Mouse (Mus musculus): ENCODE measurements around the gene Tube1.

Gene Tube1

DNA sequence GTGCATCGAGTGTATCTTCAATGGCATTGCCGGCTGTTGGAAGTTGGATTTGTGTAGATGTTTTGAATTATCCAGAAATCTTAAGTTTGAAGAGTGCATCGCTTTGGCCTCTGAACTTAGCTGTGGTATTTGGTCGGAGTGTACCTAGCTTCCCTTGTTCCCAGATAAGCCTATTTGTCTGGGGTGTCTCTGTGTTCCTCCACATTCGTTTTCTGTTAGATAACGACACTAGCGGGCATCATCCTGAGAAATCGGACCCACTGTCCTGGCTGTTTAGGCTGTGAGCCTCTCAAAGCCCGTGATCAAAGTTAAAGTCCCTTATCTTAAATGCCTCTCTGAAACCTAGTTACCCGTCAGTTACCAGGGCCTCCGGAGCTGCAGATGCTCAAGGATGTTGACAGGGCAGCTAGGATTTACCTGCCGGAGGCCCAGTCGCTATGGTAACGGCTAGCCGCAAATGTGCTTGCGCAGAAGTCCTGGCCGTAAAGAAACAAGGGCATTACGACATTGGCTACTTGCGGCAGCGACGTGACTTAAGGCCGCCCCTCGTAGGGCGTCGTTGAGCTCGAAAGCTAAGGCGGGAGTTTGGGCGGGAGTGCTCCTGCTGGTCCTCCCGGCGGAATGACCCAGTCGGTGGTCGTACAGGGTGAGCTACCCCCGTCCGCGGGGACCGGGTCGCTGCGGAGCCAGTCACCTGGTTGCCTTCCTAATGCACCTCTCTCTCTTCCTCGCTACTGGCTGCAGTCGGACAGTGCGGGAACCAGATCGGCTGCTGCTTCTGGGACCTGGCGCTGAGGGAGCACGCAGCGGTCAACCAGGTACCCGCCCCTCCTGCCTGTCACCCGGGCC, at the start of gene Tube1, which contains the start of gene Fam229b:
Tube1 (plus strand) TSS at position 515 of the 849 bp plus-strand sequence.
Fam229b (minus strand) TSS at position 453 of the 849 bp plus-strand sequence.
- in situ Hi-C loops (cut with MboI, MseI), result no loop called here

DNA sequence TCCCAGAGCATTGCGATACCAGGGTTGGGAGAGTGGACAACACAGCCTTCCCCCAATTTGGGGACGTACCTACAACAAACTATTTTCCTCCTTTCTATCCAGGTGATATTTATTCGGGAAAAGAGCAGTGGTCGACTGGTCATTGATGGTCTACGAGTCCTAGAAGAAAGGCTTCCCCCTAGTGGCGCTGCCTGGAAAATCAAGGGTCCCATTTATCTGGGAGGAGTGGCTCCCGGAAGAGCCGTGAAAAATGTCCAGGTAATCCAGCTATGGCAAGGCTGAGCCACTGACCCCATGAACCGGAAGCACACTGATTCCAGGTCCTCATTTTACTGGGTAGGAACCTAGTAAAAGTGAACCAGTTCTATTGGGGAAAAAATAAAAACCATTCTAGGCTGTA, 36.8 kb upstream of the Tube1 start:
- in situ Hi-C loops (cut with MboI, MseI), result no loop called here

DNA sequence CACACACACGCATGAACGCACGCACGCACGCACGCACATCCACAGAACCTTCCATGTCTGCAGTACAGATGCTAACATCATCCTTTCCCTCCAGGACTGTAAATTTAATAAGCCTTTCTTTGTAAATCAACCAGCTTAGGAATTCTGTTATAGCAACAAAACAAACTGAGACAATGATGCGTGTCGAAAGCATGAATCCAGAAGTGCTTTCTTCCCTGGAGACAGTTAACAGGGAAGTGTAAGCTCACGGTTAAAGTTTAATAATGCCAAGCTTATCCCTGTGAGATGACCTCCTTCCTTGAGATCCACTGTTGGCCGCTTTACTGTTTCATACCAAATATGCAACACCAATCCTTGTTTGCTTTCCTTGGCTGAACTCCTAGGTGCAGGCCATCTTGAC, 35.0 kb upstream of the Tube1 start:
- in situ Hi-C loops (cut with MboI, MseI), result no loop called here

DNA sequence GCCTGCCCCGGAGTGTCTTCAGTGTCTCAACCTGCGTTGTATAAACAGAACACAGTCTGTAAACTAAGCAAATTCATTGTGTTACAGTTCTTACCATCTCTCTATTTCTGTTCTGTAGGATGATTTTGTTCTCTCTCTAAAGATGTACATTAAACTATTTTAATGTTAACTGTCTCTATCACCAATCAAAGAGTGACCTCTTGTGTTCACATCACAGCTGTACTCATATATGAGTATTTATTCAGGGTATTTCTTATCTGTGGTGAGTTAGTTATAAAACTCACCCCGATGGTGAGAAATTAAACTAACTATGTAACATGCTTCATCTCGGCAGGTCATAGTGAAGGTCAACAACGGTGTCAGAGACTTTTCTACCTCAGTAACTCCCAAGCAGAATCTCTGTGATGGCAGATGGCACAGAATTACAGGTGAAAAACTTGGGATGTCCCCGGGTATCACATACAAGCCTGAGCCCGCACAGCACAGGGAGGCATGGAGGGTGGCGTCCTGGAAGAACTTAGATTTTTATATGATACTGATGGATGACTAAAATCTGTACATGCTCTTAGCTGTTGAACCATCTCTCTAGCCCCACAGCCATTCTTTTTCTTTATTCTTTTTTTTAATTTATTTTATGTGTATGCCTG, 28.9 kb upstream of the Tube1 start:
- in situ Hi-C loops (cut with MboI, MseI), result no loop called here

DNA sequence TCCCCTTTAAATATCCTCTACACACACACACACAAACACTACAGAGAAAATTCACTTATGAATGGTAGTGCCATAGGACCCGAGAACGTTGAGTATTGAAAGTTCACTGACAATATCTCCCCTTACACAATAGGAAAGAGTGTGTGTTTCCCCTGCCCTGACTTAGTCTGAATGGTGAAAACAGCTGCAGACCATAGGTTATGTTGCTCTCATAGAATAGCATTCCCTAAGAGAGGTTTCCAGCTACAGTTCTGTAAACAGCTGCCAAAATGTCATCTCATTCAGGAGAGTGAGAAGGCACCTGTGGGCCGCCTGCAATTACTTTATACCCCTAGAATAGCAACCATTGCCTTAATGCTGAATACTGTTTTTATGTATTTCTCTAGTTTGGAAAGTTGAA, 27.4 kb upstream of the Tube1 start:
- in situ Hi-C loops (cut with MboI, MseI), result no loop called here

DNA sequence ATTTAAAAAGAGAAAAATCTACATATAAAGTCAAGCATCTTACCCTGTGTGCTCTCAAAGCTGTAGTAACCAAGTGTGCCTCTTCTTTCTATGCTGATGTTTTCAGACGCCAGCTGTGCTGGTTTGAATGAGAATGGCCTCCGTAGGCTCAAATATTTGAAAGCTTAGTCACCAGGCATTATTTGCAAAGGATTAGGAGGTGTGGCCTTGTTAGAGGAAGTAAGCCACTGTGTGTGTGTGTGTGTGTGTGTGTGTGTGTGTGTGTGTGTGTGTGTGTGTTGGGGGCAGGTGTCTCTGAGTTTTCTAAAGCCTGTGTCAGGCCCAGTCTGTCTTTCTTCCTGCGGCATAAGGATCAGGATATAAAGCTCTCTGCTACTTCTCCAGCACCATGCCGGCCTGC, 26.8 kb upstream of the Tube1 start:
- in situ Hi-C loops (cut with MboI, MseI), result no loop called here

DNA sequence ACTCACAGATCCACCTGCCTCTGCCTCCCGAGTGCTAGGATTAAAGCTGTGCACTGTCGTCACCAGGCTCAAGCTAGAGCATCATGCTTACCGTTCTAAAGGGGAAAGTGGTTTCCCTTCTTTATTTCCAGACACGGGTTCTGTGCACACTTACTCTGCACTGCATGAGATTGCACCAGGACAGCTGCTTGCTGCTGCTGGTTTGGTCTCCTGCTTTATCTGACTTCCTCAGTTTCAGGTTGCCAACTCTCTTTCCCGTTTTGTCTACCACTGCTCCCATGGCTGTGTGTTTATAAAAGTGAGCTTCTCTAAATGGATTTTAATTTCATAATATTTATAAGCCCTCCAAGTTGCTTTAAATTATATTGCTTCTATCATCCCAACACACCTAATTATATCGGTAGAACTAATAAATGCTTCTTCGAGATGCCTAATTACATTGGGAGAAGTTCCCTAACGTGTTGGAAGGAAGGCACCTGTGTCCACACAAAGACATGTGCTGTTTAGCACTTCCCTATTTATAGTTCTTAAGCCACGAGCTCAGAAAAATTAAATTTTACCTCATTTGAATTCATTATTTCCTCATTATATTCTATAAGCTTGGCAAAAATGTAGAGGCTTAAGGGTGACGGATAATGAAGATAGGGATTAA, 24.8 kb upstream of the Tube1 start:
- in situ Hi-C loops (cut with MboI, MseI), result no loop called here

DNA sequence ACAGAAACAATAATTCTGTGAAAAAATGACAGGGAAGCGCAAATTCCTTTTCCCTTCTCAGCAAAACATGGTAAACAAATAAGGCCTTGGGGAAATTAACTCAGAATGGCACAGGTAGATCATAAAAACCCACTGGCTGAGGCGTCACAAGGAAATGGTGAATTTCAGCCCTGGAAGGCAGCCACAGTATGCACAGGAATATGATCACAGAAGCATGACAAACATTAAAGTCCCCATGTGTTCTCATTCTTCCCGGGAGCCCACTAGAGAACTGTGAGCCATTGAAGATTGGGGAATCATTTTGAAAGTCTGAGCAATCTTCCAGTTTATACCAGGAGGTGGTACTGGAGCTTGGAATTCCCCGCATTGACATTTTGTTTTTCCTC, 24.3 kb upstream of the Tube1 start:
- in situ Hi-C loops (cut with MboI, MseI), result no loop called here

DNA sequence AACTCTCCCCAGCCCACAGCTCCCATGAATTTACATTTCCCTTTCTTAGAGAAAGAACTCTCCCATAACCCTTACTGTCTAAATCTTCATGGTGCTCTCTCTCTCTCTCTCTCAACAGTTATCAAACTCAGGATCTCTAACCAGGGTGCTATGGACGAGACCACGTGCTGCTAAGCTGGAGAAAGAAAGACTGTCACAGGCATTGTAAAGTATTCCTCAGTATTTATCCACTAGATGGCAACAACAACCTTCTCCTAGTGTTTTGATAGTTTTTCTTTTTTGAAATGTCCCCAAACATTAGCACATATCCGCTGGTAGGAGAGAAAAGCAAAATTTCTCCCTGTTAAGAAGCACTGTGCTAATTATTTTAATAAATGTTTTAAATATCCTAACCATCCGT, 12.4 kb upstream of the Tube1 start:
- in situ Hi-C loops (cut with MboI, MseI), result no loop called here

DNA sequence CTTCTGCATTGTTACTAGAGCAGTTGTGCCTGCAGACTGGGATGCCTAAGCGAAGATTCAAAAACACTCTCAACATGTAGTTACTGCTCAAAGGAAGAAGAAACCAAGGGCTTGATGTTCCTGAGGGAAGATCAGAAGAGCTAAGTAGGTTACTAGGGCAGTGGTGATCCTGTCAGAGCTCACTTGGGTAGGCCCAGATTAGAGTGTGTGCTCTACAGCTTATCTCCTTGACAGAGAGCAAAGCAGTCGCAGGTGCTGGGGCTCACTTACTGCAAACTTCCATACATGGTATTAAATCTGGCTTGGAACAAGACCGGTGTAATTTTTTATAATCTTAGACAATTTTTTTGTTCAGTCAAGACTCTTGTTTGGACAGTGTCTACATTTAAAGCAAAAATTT, 4.0 kb downstream of the Tube1 start:
- in situ Hi-C loops (cut with MboI, MseI), result no loop called here

DNA sequence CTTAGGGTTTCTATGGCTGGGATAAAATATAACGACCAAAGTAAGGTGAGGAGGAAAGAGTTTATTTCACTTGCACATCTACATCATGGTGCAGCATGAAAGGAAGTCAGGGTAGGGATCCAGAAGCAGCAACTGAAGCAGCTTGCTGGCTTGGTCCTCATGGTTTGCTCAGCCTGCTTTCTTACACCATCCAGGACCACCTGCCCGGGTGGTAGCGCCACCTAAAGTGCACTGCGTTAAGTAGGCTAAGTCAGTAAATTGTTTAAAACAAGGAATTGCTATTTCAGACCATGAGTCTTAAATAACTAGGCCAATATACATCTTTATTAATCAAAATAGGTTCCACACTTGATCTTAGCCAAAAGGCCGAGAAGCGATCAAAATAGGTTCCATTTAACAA, 5.0 kb downstream of the Tube1 start:
- in situ Hi-C loops (cut with MboI, MseI), result no loop called here

DNA sequence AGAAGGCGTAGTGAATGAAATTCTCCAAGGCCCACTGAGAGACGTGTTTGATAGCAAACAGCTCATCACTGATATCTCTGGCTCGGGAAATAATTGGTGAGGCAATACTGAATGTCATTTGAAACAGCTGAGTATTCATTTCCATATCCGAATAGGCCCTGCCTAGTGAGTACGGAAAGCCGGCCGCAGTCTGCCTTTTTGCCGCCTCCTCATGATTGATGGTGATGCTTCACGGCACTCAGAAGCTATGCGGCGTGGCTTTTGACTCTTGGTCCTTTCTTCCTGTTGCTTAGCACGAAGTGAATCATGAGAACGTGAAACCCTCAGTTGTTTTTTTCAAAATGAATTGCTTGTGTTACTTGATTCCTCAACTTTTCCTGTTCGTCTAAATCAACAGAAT, 7.1 kb downstream of the Tube1 start:
- in situ Hi-C loops (cut with MboI, MseI), result no loop called here

DNA sequence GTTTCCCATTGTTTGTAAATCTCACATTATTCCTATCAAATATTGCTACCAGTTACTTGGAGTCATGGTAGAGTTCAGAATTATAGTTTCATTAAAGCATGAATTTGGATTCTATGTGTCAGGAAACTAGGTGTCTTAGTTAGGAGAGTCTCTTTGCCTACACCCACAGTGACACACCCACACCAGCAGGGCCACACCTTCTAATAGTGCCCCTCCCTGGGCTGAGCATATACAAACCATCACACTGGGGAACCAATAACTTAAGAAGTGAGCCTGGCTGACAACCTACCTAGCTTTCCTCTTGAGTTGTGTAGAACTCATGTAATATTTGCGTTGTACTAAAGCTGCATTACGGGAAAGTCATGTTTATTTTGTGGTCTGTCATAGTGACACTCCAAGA, 7.6 kb downstream of the Tube1 start:
- in situ Hi-C loops (cut with MboI, MseI), result no loop called here

DNA sequence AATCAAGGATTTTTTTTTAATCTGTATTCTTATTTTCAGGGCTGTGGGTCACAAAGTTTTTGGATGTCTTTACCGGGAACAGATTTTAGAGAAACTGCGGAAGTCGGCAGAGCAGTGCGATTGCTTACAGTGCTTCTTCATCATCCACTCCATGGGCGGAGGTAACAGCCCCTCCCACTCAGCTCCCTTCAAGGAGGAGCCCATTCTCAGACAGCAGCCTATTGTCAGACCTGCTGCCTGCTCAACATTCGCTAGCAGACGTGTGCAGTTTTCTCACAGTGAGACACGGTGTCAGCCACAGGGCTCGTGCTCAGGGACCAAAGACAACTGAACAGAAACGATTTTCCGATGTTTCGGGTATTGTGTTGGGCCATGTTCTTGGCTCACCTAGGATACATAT, 8.4 kb downstream of the Tube1 start:
- in situ Hi-C loops (cut with MboI, MseI), result no loop called here

DNA sequence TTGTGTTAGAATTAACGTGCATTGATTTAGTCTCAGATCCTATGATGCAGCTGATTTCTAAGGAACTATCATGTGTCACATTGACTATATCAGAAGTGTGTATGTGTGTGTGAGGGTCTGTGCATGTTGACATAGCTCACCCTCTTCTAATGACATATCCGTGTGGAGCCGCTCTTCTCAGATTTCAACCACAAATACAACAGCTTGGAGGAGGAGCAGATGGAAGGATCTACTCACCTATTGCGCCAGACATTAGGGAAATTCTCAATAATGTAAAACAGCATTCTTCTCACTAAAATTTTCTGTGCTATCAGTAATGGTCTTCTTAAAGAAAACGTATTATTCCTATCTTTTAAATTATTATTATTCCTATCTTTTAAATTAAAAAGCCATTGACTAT, 22.9 kb downstream of the Tube1 start:
- in situ Hi-C loops (cut with MboI, MseI), result loop anchor here (25.0 kb wide), 1 partner anchor 1056 kb away; no protein-coding TSS in a partner anchor

DNA sequence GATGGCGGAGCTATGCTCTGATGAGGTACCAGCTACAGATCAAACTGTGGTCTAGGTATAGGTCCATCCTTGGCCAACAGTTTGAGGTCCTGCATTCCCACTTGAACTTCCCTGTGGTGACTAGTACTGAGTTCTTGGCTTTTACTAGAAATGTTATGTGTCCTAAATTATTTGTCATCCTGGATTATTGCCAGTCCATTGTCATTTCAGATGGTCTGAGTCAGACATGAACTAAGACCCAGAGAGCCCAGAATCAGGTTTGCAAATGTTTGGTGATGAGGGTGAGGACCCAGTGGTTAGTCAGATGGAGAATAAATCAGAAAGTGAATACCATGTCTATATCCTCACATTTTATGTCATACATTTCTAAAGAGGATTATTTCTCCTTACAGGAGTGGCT, 23.5 kb downstream of the Tube1 start:
- in situ Hi-C loops (cut with MboI, MseI), result loop anchor here (25.0 kb wide), 1 partner anchor 1055 kb away; no protein-coding TSS in a partner anchor

DNA sequence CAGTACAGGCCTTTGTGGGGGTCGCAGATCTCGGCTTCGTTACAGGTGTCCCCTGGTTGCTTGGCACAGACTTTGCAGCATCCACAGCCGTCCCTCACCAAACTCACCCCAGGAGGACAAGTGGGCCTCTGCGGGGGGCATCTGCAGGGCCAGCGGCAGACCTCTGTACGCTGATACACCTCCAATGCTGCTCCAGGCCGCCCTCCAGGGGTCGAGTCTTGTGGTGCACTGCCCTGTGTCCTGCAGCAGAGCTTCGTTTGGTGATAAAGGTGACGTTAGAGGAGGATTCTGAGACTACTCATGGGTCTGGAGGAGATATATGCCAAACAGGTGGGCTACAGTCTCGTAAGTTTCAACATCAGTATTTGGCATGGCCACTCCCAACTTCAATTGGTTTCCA, 24.5 kb downstream of the Tube1 start:
- in situ Hi-C loops (cut with MboI, MseI), result loop anchor here (25.0 kb wide), 1 partner anchor 1054 kb away; no protein-coding TSS in a partner anchor

DNA sequence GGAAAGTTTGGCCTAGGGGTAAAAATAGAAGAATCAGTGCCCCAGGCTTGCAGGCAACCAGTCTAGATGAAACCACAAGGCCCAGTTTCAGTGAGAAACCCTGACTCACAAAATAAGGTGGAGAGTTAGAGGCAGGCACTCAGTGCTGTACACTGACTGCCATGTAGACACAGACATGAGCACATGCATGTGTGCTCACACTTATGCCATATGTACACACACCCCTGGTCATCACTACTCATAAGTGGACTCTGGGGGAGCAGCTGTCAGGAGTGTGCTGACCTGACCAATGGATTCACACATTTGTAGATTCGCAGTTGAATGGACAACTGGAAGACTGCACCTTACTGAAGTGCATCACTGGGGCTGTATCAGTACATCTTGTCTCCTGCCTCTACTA, 27.6 kb downstream of the Tube1 start:
- in situ Hi-C loops (cut with MboI, MseI), result loop anchor here (25.0 kb wide), 1 partner anchor 1051 kb away; no protein-coding TSS in a partner anchor

DNA sequence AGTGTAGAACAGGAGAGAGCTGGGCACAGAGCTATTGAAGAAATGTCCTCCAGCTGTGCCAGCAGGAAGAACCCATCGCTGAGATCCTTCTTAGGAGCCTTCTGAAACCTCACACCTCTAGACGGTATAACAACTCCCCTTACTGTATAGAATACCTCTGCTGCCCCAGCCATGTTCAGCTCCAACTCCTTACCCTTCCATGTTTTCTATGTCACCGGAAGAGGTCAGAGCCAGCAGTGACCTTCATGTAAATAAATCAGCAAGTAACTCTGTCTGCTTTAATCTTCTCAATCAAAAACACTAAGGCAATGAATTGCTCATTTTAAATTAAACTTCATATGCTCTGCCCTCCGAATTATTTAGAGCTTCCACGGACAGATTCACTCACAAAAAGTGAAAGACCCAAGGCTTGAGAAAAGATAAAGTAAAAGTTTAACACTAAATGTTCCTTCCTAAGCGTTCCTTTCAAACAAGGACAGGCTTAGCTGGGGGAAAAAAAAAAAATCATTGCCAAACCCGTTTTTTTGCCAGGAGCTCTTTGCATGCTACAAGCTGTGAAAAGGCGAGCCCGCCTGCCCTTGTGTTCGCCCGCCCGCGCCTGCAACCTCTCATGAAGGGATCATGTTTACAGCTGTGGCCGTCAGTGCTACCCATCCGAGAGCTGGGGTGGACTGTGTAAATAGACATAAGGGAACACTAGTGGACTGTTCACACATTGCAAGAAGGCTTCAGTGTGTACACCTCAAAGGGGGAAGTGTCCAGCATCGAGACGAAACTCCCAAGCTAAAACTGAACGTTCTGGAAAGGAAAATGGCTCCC, 29.1 kb downstream of the Tube1 start:
- in situ Hi-C loops (cut with MboI, MseI), result loop anchor here (25.0 kb wide), 1 partner anchor 1049 kb away; no protein-coding TSS in a partner anchor

DNA sequence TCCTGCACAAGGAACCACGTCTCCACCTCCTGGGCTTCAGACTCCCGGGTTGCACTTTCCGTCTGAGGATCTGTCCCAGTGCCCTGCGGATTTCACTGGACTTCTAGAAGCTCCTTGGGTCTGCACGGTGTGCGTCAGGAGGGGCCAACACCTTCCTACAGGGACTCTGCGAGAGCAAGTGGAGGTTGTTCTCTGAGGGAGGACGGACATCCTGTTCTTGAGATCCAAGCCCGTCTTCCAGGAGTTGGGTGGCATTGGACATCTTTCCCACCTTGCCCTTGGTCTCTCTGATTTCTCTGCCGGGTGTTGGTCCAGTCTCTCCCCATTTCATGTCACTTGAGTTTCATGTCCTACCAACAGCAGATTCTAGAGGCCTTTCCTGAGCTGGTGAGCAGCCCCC, 29.9 kb downstream of the Tube1 start, which contains the start of gene Ccn6:
Ccn6 (minus strand) TSS at position 101 of the 400 bp plus-strand sequence.
- in situ Hi-C loops (cut with MboI, MseI), result loop anchor here (25.0 kb wide), 1 partner anchor 1049 kb away; no protein-coding TSS in a partner anchor

DNA sequence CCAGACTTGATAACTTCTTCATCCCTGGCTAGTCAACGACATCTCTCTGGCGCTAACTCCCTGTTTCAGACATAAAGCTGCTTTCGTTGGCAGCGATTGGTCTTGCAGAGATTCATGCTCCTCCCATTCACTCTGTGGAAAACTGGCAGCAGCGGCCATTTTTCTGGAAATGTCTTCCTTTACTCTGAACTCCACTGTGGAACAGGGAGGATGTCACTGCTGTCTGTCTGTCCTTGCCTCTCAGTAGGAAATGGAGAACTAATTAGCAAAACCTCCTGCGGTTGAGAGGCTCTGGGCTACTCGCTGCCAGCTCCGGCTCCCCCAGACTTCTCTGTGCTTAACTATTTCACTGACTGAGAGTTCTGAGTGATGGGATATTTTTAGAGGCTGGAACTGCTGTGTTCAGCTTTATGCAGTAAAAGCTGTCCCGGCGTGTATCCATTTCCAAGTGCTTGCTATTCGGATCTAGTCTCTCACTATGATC, 31.9 kb downstream of the Tube1 start:
- in situ Hi-C loops (cut with MboI, MseI), result loop anchor here (25.0 kb wide), 1 partner anchor 1047 kb away; no protein-coding TSS in a partner anchor

Measured in T-helper 2 cell (primary cell).